Mouse (Mus musculus): ENCODE measurements at regions not wholly inside any gene's neighbourhood (a gene's known extent, or its start where the extent isn't known, plus 50 kb on each side); places are given as distances from the start of the nearest gene placed in this dataset.

DNA sequence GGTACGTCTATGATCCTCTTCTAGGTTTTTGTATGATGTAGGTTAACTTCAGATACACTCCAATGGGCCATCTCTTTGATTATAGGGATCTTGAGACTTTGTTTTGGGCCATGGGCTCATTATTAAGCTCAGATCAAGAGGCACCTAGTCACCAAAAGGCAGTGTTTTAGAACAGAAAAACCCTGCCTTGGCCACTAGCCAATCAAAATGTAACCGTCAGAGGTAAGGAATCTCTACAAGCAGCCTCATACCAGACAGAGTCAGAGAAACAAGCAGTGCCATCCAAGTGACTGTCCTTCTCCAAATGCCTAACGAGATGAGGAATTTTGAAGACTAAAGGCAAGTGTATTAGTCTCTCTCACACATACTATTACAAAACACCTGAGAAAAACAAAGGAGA is 487.0 kb downstream of the Rps29 start:
- Histone ChIP-seq H3K4me3 (ENCODE audit: low read depth, low read length) (no peak overlapping the region), H3K27me3 (ENCODE audit: control insufficient read depth, insufficient read depth, low read length) (no peaks in the 10 kb centered on the region), H3K9ac (ENCODE audit: low read length) (no peak overlapping the region), H3K4me2 (replicated peaks; ENCODE audit: low read depth) (no peak overlapping the region), H3K36me3 (ENCODE audit: control insufficient read depth, insufficient read depth, low read length) (no peaks in the 10 kb centered on the region), H3K9me3 (ENCODE audit: control insufficient read depth, low read length) (no peaks in the 10 kb centered on the region), H3K27ac (replicated peaks) (no peak overlapping the region), H3K4me1 (replicated peaks; ENCODE audit: control insufficient read depth, insufficient read depth) (no peaks in the 10 kb centered on the region)
- DNase-seq (ENCODE audit: low spot score) (no peak), ATAC-seq (ENCODE audit: low FRiP score, low TSS enrichment) (no peak)
- no peak for TF ChIP-seq CTCF (IDR thresholded peaks at IDR 0.05; ENCODE audit: low read depth)
- TF ChIP-seq EP300 (optimal IDR thresholded peaks at IDR 0.05): no peak
- WGBS: 57% methylated on average over 3 of the region's 3 CpGs

GRCm38 (mm10) chr12:68645901-68646585 is 512.9 kb downstream of the Rps29 start:
- no peak for TF ChIP-seq EP300 (optimal IDR thresholded peaks at IDR 0.05)
- no peak for TF ChIP-seq CTCF (IDR thresholded peaks at IDR 0.05; ENCODE audit: low read depth)
- DNase-seq (ENCODE audit: low spot score) (no peak), ATAC-seq (ENCODE audit: low FRiP score, low TSS enrichment) (no peak)
- Histone ChIP-seq H3K27ac (replicated peaks) (no peak overlapping the region), H3K4me1 (replicated peaks; ENCODE audit: control insufficient read depth, insufficient read depth) (no peaks in the 10 kb centered on the region), H3K36me3 (ENCODE audit: control insufficient read depth, insufficient read depth, low read length) (no peaks in the 10 kb centered on the region), H3K9me3 (ENCODE audit: control insufficient read depth, low read length) (no peaks in the 10 kb centered on the region), H3K4me3 (ENCODE audit: low read depth, low read length) (no peak overlapping the region), H3K9ac (ENCODE audit: low read length) (no peak overlapping the region), H3K27me3 (ENCODE audit: control insufficient read depth, insufficient read depth, low read length) (no peaks in the 10 kb centered on the region), H3K4me2 (replicated peaks; ENCODE audit: low read depth) (no peak overlapping the region)
- WGBS: 90% methylated on average over 1 of the region's 1 CpGs

DNA sequence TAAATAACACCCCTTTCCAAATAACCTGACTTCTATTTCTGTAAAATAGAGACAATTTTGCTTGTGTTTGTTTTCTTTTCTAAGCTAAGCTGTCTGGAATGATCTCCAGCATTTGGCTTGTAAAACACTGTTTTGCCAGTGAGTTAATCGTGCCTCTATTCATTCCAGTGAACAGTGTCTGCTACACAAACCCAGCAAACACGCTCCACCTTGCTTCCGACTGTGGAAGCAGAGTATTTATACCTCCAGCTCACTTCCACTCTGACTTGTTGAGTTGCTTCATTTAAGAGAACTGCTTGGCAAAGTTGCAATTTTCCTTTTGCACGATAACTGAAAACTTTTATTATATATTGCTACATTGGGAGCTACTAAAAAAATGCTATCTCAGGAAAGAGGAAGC is 515.3 kb downstream of the Rps29 start:
- no peak for ATAC-seq (ENCODE audit: low FRiP score, low TSS enrichment)

DNA sequence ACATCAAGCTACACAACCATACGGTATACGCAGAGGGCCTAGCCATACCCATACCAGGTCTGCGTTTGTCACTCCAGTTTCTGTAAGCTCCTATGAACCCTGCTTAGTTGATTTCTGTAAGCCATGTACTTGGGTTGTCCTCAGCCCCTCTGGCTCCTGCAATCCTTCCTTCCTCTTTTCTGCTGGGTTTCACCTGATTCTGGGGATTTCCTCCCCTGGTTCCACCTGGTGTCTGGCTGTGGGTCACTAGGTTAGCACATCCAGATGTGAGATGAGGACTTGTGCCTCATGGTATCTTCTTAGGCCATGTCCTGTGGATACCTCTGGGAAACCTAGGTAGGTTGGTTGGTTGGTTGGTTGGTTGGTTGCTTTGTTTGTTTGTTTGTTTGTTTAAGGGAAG is 526.5 kb downstream of the Rps29 start:
- TF ChIP-seq EP300 (optimal IDR thresholded peaks at IDR 0.05) (no peak), CTCF (IDR thresholded peaks at IDR 0.05; ENCODE audit: low read depth) (no peak)

More for the DNA sequence above, 515.3 kb downstream of the Rps29 start:
- Histone ChIP-seq H3K4me3 (ENCODE audit: low read depth, low read length) (no peak overlapping the region), H3K9me3 (ENCODE audit: control insufficient read depth, low read length) (no peaks in the 10 kb centered on the region), H3K9ac (ENCODE audit: low read length) (no peak overlapping the region), H3K27me3 (ENCODE audit: control insufficient read depth, insufficient read depth, low read length) (no peaks in the 10 kb centered on the region), H3K36me3 (ENCODE audit: control insufficient read depth, insufficient read depth, low read length) (no peaks in the 10 kb centered on the region), H3K27ac (replicated peaks) (no peak overlapping the region), H3K4me1 (replicated peaks; ENCODE audit: control insufficient read depth, insufficient read depth) (no peaks in the 10 kb centered on the region), H3K4me2 (replicated peaks; ENCODE audit: low read depth) (no peak overlapping the region)
- 67% methylated on average over 4 of the region's 4 CpGs for WGBS
- no peak for DNase-seq (ENCODE audit: low spot score)
- no peak for TF ChIP-seq EP300 (optimal IDR thresholded peaks at IDR 0.05)
- TF ChIP-seq CTCF (IDR thresholded peaks at IDR 0.05; ENCODE audit: low read depth): no peak

GRCm38 (mm10) chr12:68618337-68618736 is 540.6 kb downstream of the Rps29 start:
- no peak for TF ChIP-seq EP300 (optimal IDR thresholded peaks at IDR 0.05)
- TF ChIP-seq CTCF (IDR thresholded peaks at IDR 0.05; ENCODE audit: low read depth): no peak
- ATAC-seq (ENCODE audit: low FRiP score, low TSS enrichment) (no peak), DNase-seq (ENCODE audit: low spot score) (no peak)
- Histone ChIP-seq H3K4me1 (replicated peaks; ENCODE audit: control insufficient read depth, insufficient read depth) (no peaks in the 10 kb centered on the region), H3K27me3 (ENCODE audit: control insufficient read depth, insufficient read depth, low read length) (no peaks in the 10 kb centered on the region), H3K4me3 (ENCODE audit: low read depth, low read length) (no peak overlapping the region), H3K27ac (replicated peaks) (no peak overlapping the region), H3K9ac (ENCODE audit: low read length) (no peak overlapping the region), H3K9me3 (ENCODE audit: control insufficient read depth, low read length) (no peaks in the 10 kb centered on the region), H3K36me3 (ENCODE audit: control insufficient read depth, insufficient read depth, low read length) (no peaks in the 10 kb centered on the region), H3K4me2 (replicated peaks; ENCODE audit: low read depth) (no peak overlapping the region)
- 65% methylated on average over 2 of the region's 2 CpGs for WGBS

More for the DNA sequence above, 526.5 kb downstream of the Rps29 start:
- no peak overlapping the region for H3K4me3 ChIP-seq (ENCODE audit: low read depth, low read length)
- no peaks in the 10 kb centered on the region for H3K4me1 ChIP-seq (replicated peaks; ENCODE audit: control insufficient read depth, insufficient read depth)
- no peaks in the 10 kb centered on the region for H3K36me3 ChIP-seq (ENCODE audit: control insufficient read depth, insufficient read depth, low read length)
- H3K27me3 ChIP-seq (ENCODE audit: control insufficient read depth, insufficient read depth, low read length): no peaks in the 10 kb centered on the region
- H3K9ac ChIP-seq (ENCODE audit: low read length): no peak overlapping the region
- DNase-seq (ENCODE audit: low spot score): no peak
- no peak for ATAC-seq (ENCODE audit: low FRiP score, low TSS enrichment)
- no peak overlapping the region for H3K4me2 ChIP-seq (replicated peaks; ENCODE audit: low read depth)
- H3K27ac ChIP-seq (replicated peaks): no peak overlapping the region
- H3K9me3 ChIP-seq (ENCODE audit: control insufficient read depth, low read length): no peaks in the 10 kb centered on the region
- 91% methylated on average over 3 of the region's 3 CpGs for WGBS

DNA sequence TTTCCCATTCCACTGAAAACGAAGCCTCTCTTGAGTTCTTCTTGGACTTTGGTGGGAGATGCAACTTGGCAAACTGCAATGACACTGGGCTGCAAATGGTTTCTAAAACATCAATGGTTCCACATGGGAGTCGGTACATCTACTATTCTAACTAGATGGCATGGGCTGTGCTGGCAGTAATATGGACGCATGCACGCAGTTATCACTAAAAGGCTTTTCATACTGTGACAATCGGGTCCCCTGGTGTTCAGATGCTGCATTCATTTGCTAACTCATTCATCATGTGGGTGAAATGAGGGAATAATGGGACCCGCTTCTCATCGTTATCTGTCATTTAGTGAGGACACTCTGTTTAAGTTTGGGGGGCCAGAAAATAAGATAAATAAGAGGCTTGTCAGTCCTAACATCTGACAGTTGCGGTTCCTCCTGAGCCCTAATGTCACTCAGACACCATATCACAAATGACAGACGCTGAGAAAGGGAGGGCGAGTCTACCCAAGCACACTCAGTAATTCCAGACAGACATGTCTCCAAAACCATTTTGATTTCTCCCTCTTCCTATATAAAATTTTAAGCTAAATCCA is 553.5 kb downstream of the Rps29 start:
- Histone ChIP-seq H3K9ac (ENCODE audit: low read length) (no peak overlapping the region), H3K27me3 (ENCODE audit: control insufficient read depth, insufficient read depth, low read length) (no peaks in the 10 kb centered on the region), H3K27ac (replicated peaks) (no peak overlapping the region), H3K4me2 (replicated peaks; ENCODE audit: low read depth) (no peak overlapping the region), H3K4me3 (ENCODE audit: low read depth, low read length) (no peak overlapping the region), H3K36me3 (ENCODE audit: control insufficient read depth, insufficient read depth, low read length) (no peaks in the 10 kb centered on the region), H3K4me1 (replicated peaks; ENCODE audit: control insufficient read depth, insufficient read depth) (no peaks in the 10 kb centered on the region), H3K9me3 (ENCODE audit: control insufficient read depth, low read length) (no peaks in the 10 kb centered on the region)
- TF ChIP-seq CTCF (IDR thresholded peaks at IDR 0.05; ENCODE audit: low read depth) (no peak), EP300 (optimal IDR thresholded peaks at IDR 0.05) (no peak)
- ATAC-seq (ENCODE audit: low FRiP score, low TSS enrichment) (no peak), DNase-seq (ENCODE audit: low spot score) (no peak)
- WGBS: 73% methylated on average over 10 of the region's 10 CpGs

Measured in stomach, postnatal 0 days (tissue).